Comparison of ENCODE assay signal across 8 mouse cellular contexts in the genomic region with DNA sequence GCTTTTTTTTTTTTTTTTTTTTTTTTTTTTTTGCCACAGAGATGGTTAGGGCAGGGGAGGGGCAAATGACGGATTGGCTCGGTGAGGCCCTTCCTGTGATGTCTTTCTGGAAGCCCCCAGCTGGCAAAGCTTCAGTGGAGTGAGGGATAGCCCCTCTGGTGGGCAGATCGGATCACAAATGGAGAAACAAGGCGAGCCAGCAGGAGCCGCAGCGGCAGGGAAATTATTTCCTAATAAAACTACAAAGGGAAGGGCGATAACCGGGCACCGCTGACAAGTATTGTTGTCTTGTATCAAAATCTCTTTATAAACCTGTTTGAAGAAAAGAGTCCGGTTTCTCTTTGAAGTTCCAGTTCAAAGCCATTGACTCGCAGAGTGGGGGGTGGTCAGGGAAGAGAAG.
A peak's percentile ranks its signal among the peaks of the same experiment; 100 is the strongest.
DNase-seq lines count a peak whose midpoint lies in the region; ATAC-seq and TF ChIP-seq lines count a peak whose summit lies in the region.
"Had no signal": no experiment of that assay in that cellular context is flagged by ENCODE, and none has a peak within 500 bp of the region (broad histone marks: within the 10 kb centered on the region; RNA-seq: fewer than 3 reads in every experiment).

No protein-coding gene starts in this region.

- no peak for ATAC-seq in hindbrain, embryonic 15.5 days (ENCODE audit: low FRiP score, low read depth)
- ATAC-seq in midbrain, embryonic 16.5 days: no peak; the same call in 1 of the 2 replicates

- H3K9me3 ChIP-seq in embryonic facial prominence, embryonic 10.5 days: no peaks in the 10 kb centered on the region
- H3K9me3 ChIP-seq in hindbrain, embryonic 15.5 days: no peaks in the 10 kb centered on the region
- H3K9me3 ChIP-seq in midbrain, embryonic 16.5 days (replicated peaks; ENCODE audit: control insufficient read depth, low read length, poor library complexity, severe bottlenecking): no peaks in the 10 kb centered on the region

- H3K4me3 ChIP-seq in kidney, adult 2 months (ENCODE audit: insufficient read depth, low read depth, low read length): no peak overlapping the region
- no peak overlapping the region for H3K4me3 ChIP-seq in embryonic facial prominence, embryonic 10.5 days
- H3K4me3 ChIP-seq in hindbrain, embryonic 15.5 days: no peak overlapping the region
- no peak overlapping the region for H3K4me3 ChIP-seq in midbrain, embryonic 16.5 days (ENCODE audit: low read depth, low read length)

- no peaks in the 10 kb centered on the region for H3K36me3 ChIP-seq in kidney, adult 2 months (ENCODE audit: control insufficient read depth, insufficient read depth, low read length)
- no peaks in the 10 kb centered on the region for H3K36me3 ChIP-seq in embryonic facial prominence, embryonic 10.5 days (replicated peaks)
- no peaks in the 10 kb centered on the region for H3K36me3 ChIP-seq in hindbrain, embryonic 15.5 days
- H3K36me3 ChIP-seq in midbrain, embryonic 16.5 days (ENCODE audit: control insufficient read depth, insufficient read depth, low read length): no peaks in the 10 kb centered on the region

- peak; percentile 12 for DNase-seq in kidney, adult 2 months
- no peak for DNase-seq in kidney, adult 9 months
- DNase-seq in embryonic facial prominence, embryonic 10.5 days (ENCODE audit: low spot score): peak; percentile 25
- no peak for DNase-seq in Muller cell, postnatal 12 days (ENCODE audit: inconsistent ontology term)
- no peak for DNase-seq in left cerebral cortex, postnatal 14 days (ENCODE audit: low spot score in 2 of 2)
- DNase-seq: thymus, adult 2 months had no signal

- H3K27ac ChIP-seq in kidney, adult 2 months (ENCODE audit: insufficient read depth, low read depth, low read length): no peak overlapping the region
- H3K27ac ChIP-seq in embryonic facial prominence, embryonic 10.5 days (replicated peaks): no peak overlapping the region
- no peak overlapping the region for H3K27ac ChIP-seq in hindbrain, embryonic 15.5 days (replicated peaks)
- H3K27ac ChIP-seq in midbrain, embryonic 16.5 days (ENCODE audit: low read length): no peak overlapping the region

- 28% methylated on average over 11 of the region's 11 CpGs for WGBS in kidney, adult 2 months
- WGBS in embryonic facial prominence, embryonic 10.5 days: 40% methylated on average over 11 of the region's 11 CpGs
- 7% methylated on average over 11 of the region's 11 CpGs for WGBS in hindbrain, embryonic 15.5 days
- WGBS in midbrain, embryonic 16.5 days: 9% methylated on average over 11 of the region's 11 CpGs

- peak overlapping the region; percentile 38 for H3K4me2 ChIP-seq in hindbrain, embryonic 15.5 days
- peak overlapping the region; percentile 31; the same call in 1 of the 2 replicates for H3K4me2 ChIP-seq in midbrain, embryonic 16.5 days (ENCODE audit: low read length)

- H3K27me3 ChIP-seq in kidney, adult 2 months (replicated peaks; ENCODE audit: control insufficient read depth, insufficient read depth, low read length): no peaks in the 10 kb centered on the region
- H3K27me3 ChIP-seq in embryonic facial prominence, embryonic 10.5 days (replicated peaks; ENCODE audit: low read depth, poor library complexity, severe bottlenecking): peaks cover 67% of the 10 kb centered on the region
- 0 out of 2 replicates have a peak, but pooled peaks cover 6% of the 10 kb centered on the region for H3K27me3 ChIP-seq in hindbrain, embryonic 15.5 days
- no peaks in the 10 kb centered on the region; the same call in 1 of the 2 replicates for H3K27me3 ChIP-seq in midbrain, embryonic 16.5 days (ENCODE audit: control insufficient read depth, insufficient read depth, low read depth, low read length)

- TF ChIP-seq POLR2A in kidney, adult 2 months (IDR thresholded peaks at IDR 0.05; ENCODE audit: low read depth, low read length): no peak

- no peak overlapping the region for H3K9ac ChIP-seq in hindbrain, embryonic 15.5 days
- H3K9ac ChIP-seq in midbrain, embryonic 16.5 days (ENCODE audit: low read depth, low read length): no peak overlapping the region; the same call in 1 of the 2 replicates

- intact Hi-C loops in left cerebral cortex, postnatal 14 days (cut with DNase I): no loop called here

- TF ChIP-seq CTCF in kidney, adult 2 months (conservative IDR thresholded peaks at IDR 0.05; ENCODE audit: insufficient read depth, insufficient read length, low read depth, low read length): no peak

- H3K4me1 ChIP-seq in kidney, adult 2 months (ENCODE audit: control insufficient read depth, insufficient read depth, low read length): no peaks in the 10 kb centered on the region
- peaks cover 48% of the 10 kb centered on the region for H3K4me1 ChIP-seq in embryonic facial prominence, embryonic 10.5 days
- H3K4me1 ChIP-seq in hindbrain, embryonic 15.5 days (replicated peaks): peaks cover 20% of the 10 kb centered on the region
- peaks cover 9% of the 10 kb centered on the region; the same call in 1 of the 2 replicates for H3K4me1 ChIP-seq in midbrain, embryonic 16.5 days (ENCODE audit: control insufficient read depth, insufficient read depth, low read length)

Comparison
In these comparisons a context has a peak if more than half of its experiments do, and no peak if none do; other contexts are left out.
1. DNase-seq: peak in kidney, adult 2 months (single experiment) and embryonic facial prominence, embryonic 10.5 days (single experiment); none in kidney, adult 9 months (single experiment), Muller cell, postnatal 12 days (single experiment) and left cerebral cortex, postnatal 14 days (0 of 2).